Mouse (Mus musculus) intestine, postnatal 0 days (tissue): ENCODE measurements at regions not wholly inside any gene's neighbourhood (a gene's known extent, or its start where the extent isn't known, plus 50 kb on each side); places are given as distances from the start of the nearest gene placed in this dataset.

Experiments used
- ATAC-seq: fragments of 200-750 bp; cut with Nextera tagmentation; 2 replicates; pipeline ENCODE4 v1.8.0; 2017; ENCODE audit warnings: mild to moderate bottlenecking, moderate TSS enrichment, moderate library complexity
- H3K27ac ChIP-seq: fragments of 300-500 bp; sonication (generic); 2 replicates; pipeline ENCODE4 v1.5.1; 2014; ENCODE audit warnings: mild to moderate bottlenecking, low read depth, low read length, moderate library complexity
- H3K27me3 ChIP-seq: fragments of 300-500 bp; sonication (generic); replicated peaks from 2 replicates; pipeline ENCODE4 v1.6.1; 2014; ENCODE audit warnings: low read length, mixed read lengths; ENCODE audit not compliant: control insufficient read depth, insufficient read depth
- H3K36me3 ChIP-seq: fragments of 300-500 bp; sonication (generic); 2 replicates; pipeline ENCODE4 v1.6.1; 2014; ENCODE audit warnings: mild to moderate bottlenecking, moderate library complexity; ENCODE audit not compliant: control insufficient read depth, insufficient read depth
- H3K4me1 ChIP-seq: fragments of 300-500 bp; sonication (generic); replicated peaks from 2 replicates; pipeline ENCODE4 v1.6.1; 2014; ENCODE audit warnings: antibody characterized with exemption, low read length, mixed read lengths; ENCODE audit not compliant: control insufficient read depth, insufficient read depth
- H3K4me2 ChIP-seq: fragments of 300-500 bp; sonication (generic); replicated peaks from 2 replicates; pipeline ENCODE4 v1.6.1; 2014; ENCODE audit warnings: low read depth, mild to moderate bottlenecking, moderate library complexity
- H3K4me3 ChIP-seq: fragments of 300-500 bp; sonication (generic); 2 replicates; pipeline ENCODE4 v1.5.1; 2014; ENCODE audit warnings: low read depth, low read length
- H3K9ac ChIP-seq: fragments of 300-500 bp; sonication (generic); 2 replicates; pipeline ENCODE4 v1.6.1; 2014; ENCODE audit warnings: mild to moderate bottlenecking, low read depth, low read length
- H3K9me3 ChIP-seq: fragments of 300-500 bp; sonication (generic); 2 replicates; pipeline ENCODE4 v1.6.1; 2016; ENCODE audit warnings: mixed run types; ENCODE audit not compliant: control insufficient read depth
- CTCF ChIP-seq: sonication (generic); IDR thresholded peaks from 2 replicates; pipeline ENCODE4 v1.5.1; 2016; ENCODE audit warnings: low read depth, mild to moderate bottlenecking, control low read depth, antibody characterized with exemption, moderate library complexity
- WGBS: fragments of 180-500 bp; shearing (Covaris S2); extraction: QIAGEN DNeasy Blood & Tissue Kit; methylation state at CpG from one replicate; pipeline ENCODE4 v1.1.7; 2014; 5-methylcytosine and 5-hydroxymethylcytosine counted together

DNA sequence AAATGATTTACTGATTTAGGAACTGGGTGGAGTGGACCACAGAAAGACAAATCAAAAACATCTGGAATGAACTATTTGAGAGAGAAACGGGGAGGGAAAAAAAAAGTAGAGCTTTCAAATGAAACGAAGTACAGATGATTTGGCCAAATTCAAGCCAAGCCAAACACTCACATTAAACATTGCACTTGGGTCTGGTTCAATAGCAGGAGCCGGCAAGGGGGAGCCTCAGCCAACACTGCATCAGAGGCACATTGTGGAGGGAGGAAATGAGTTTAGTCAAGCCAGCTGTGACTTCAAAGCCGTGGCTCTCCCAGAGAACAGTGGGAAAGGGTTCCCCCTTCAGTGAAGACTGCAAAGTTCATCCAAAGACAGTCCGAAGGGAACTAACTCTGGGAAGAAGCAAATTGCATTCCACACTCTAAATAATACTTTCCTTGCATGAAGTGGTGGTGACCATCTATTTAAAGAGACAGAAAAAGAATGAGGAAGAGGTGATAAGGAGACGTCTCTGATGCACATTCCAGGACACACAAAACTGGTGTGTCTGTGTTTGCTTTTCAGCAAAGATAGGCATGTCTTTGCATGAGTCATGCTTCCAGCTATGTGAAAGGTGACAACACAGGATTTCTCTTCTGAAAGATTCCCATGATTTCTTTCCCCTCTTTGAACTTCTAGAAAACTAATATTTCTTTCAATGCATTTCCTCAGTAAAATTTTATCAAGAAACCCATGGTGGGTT lies 504.5 kb downstream of the Gsdmc2 start:
- 16% methylated on average over 6 of the region's 6 CpGs for WGBS
- H3K4me3 ChIP-seq = no peak overlapping the region
- H3K27ac ChIP-seq = no peak overlapping the region
- no peaks in the 10 kb centered on the region for H3K36me3 ChIP-seq
- no peak overlapping the region for H3K4me2 ChIP-seq
- H3K9ac ChIP-seq = no peak overlapping the region
- H3K27me3 ChIP-seq = no peaks in the 10 kb centered on the region
- no peaks in the 10 kb centered on the region for H3K9me3 ChIP-seq
- ATAC-seq = no peak
- TF ChIP-seq CTCF = peak; percentile 72
- no peaks in the 10 kb centered on the region for H3K4me1 ChIP-seq

DNA sequence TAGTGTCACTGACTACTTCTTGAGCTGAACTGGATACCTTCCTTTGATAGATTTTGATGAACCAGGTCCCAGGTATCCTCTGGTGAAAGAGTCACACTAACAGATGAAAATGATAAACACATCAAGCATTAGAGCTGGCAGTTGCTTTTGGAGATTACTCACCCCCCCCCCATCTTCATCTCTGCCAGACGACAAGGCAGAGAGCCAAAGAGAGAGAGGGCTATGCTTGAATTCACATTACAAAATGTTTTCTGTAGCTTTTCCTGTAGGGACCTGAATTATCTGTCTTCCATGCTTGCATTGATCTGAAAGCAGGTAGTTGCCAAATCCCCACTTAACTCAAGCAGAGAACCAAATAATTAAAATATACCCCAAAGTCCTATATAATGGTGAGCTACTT lies 525.3 kb downstream of the Gsdmc2 start:
- no peak for TF ChIP-seq CTCF
- H3K36me3 ChIP-seq = no peaks in the 10 kb centered on the region
- H3K27ac ChIP-seq = no peak overlapping the region
- H3K9me3 ChIP-seq = no peaks in the 10 kb centered on the region
- no peak overlapping the region for H3K9ac ChIP-seq
- WGBS = 50% methylated on average over 1 of the region's 1 CpGs
- H3K4me1 ChIP-seq = no peaks in the 10 kb centered on the region
- H3K4me2 ChIP-seq = no peak overlapping the region
- no peak overlapping the region for H3K4me3 ChIP-seq
- no peaks in the 10 kb centered on the region for H3K27me3 ChIP-seq
- no peak for ATAC-seq

DNA sequence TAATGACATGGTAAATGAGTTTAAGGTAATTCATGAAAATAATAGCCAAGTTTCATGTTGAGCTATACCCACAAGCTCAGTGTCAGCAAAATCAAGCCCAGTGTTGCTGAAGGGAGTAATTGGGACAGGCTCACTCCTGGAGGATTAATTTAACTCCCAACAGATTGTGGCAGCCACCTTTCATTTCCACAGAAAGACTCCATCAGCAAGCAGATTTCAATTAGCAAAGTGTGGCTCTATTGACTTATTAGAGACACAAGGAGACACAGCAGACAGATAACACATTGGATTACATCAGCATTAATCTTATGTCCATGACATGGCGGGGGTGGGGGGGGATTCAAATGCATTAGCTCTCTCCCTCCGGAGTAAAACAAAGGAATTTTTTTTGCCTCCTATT lies 534.6 kb downstream of the Gsdmc2 start:
- Histone ChIP-seq H3K4me2 (no peak overlapping the region), H3K27me3 (no peaks in the 10 kb centered on the region), H3K4me1 (no peaks in the 10 kb centered on the region), H3K4me3 (no peak overlapping the region), H3K9me3 (no peaks in the 10 kb centered on the region), H3K9ac (no peak overlapping the region), H3K27ac (no peak overlapping the region), H3K36me3 (no peaks in the 10 kb centered on the region)
- TF ChIP-seq CTCF = no peak
- 71% methylated on average over 2 of the region's 2 CpGs for WGBS
- ATAC-seq = no peak

DNA sequence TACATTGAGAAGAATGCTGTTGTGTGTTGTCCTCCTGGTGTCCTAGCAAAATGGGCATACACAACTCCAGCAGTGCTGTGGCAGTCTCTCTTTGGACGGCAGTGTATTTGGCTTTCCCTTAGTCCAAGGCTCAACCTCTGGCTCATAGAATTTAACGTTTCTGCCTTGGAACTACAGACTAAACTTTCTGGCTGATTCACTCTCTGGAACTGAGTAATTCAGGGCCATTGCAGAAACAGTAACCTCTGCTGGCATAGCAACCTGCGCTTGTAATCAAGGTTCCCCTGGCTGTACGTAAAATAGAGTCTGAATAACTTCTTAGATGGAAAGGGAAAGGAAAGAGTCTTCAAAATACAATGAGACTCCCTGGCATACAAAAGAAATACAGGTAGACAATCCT lies 545.7 kb downstream of the Gsdmc2 start:
- Histone ChIP-seq H3K27me3 (no peaks in the 10 kb centered on the region), H3K4me1 (no peaks in the 10 kb centered on the region), H3K36me3 (no peaks in the 10 kb centered on the region), H3K4me3 (no peak overlapping the region), H3K27ac (no peak overlapping the region), H3K4me2 (no peak overlapping the region), H3K9ac (no peak overlapping the region), H3K9me3 (no peaks in the 10 kb centered on the region)
- no peak for ATAC-seq
- no peak for TF ChIP-seq CTCF
- 74% methylated on average over 4 of the region's 4 CpGs for WGBS

DNA sequence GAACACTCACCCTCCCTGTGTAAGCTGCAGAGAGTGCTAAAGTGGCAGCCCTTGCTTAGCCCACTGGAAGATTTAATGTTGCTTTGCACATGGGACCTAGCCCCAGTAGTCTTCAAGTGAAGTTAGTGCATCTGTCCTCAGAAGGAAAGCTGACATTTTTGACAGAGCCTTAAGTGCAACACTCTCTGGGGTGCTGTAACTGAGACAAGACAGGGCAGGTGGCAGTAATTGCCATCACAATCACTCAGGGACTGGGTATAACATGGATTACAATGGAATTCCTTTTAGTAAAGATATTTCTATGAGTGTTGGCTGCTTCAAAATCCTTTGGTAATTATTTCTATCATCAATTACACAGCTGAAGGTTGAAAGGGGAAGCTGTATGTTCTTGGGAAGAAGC lies 556.4 kb downstream of the Gsdmc2 start:
- H3K4me2 ChIP-seq = no peak overlapping the region
- ATAC-seq = no peak
- TF ChIP-seq CTCF = no peak
- no peak overlapping the region for H3K4me3 ChIP-seq
- no peak overlapping the region for H3K27ac ChIP-seq
- no peak overlapping the region for H3K9ac ChIP-seq
- H3K36me3 ChIP-seq = no peaks in the 10 kb centered on the region
- H3K9me3 ChIP-seq = no peaks in the 10 kb centered on the region
- H3K4me1 ChIP-seq = no peaks in the 10 kb centered on the region
- H3K27me3 ChIP-seq = no peaks in the 10 kb centered on the region

DNA sequence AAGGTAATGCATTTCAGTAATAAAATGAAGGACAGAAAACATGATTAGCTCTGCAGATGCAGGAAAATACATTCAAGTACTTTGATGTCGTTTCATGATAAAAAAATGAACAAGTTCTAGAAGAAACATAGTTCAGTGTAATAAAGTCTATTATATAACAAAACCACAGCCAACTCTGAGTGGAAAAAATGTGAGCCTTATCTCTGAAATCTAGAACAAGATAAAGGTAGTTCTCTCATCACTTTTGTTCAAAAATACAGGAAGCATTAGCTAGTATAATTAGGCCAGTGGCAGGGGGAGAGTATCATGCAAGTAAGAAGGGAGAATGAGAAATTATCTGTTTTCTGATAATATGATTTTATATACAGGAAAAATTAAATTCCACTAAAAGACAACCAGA lies 559.0 kb downstream of the Gsdmc2 start:
- no peaks in the 10 kb centered on the region for H3K27me3 ChIP-seq
- no peaks in the 10 kb centered on the region for H3K9me3 ChIP-seq
- ATAC-seq = no peak
- no peak overlapping the region for H3K4me2 ChIP-seq
- no peak for TF ChIP-seq CTCF
- H3K4me1 ChIP-seq = no peaks in the 10 kb centered on the region
- H3K9ac ChIP-seq = no peak overlapping the region
- no peaks in the 10 kb centered on the region for H3K36me3 ChIP-seq
- no peak overlapping the region for H3K27ac ChIP-seq
- 73% methylated on average over 1 of the region's 1 CpGs for WGBS
- no peak overlapping the region for H3K4me3 ChIP-seq

DNA sequence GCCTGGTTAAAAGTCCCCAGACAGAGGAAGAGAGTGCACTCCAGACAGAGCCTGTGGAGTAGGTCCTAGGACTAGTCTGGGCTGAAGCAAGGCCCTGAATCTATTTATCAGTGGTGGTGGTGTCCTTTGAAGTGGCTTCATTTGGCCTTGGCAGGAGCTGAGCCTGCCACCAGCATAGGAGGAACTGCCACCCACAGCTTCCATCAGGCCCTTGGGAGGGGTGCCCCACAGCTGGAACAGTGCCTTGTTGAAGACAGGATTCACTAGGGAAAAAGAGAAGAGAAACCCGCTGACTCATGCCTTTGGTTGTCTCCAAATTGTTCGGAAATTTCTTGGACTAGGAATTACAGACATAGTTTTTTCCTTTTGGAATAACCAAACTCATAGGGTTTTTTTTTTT lies 574.6 kb downstream of the Gsdmc2 start:
- H3K9ac ChIP-seq = no peak overlapping the region
- no peak overlapping the region for H3K27ac ChIP-seq
- H3K4me2 ChIP-seq = no peak overlapping the region
- no peak overlapping the region for H3K4me3 ChIP-seq
- H3K9me3 ChIP-seq = no peaks in the 10 kb centered on the region
- 80% methylated on average over 2 of the region's 2 CpGs for WGBS
- H3K4me1 ChIP-seq = no peaks in the 10 kb centered on the region
- H3K36me3 ChIP-seq = no peaks in the 10 kb centered on the region
- no peak for ATAC-seq
- TF ChIP-seq CTCF = no peak
- H3K27me3 ChIP-seq = no peaks in the 10 kb centered on the region
